Mouse (Mus musculus): Measurements from ENCODE around the gene Zfp595. TPM values are rescaled to one million over a fixed set of nuclear protein-coding genes. Genes with fewer than 3 reads are reported as not detected.
"Not testable (repeated sequence)": the region's sequence is repeated elsewhere in the genome, so short reads cannot be mapped to it uniquely, and the experiment has no call there.

The Zfp595 gene
- polyA plus RNA-seq (2014; fragmentation: Nextera tagmentation; extraction: Ambion mirVana): 2.1 TPM in 2 replicates

GRCm38 (mm10) chr13:67332019-67332724, at the start of gene Zfp595:
Zfp595 (minus strand) TSS chr13:67332570.
- DNase-seq (peak; percentile 89), ATAC-seq (ENCODE audit: low FRiP score, low TSS enrichment) (peak; percentile 90)
- Histone ChIP-seq H3K9me3 (ENCODE audit: control insufficient read depth, low read length) (no peaks in the 10 kb centered on the region; the same call in 1 of the 2 replicates), H3K4me3 (replicated peaks; ENCODE audit: low read depth, low read length) (peak within 1 kb of the TSS; percentile 52), H3K27me3 (ENCODE audit: control insufficient read depth, insufficient read depth, low read length) (no peaks in the 10 kb centered on the region), H3K27ac (replicated peaks; ENCODE audit: low read depth, low read length) (no peak within 1 kb of the TSS), H3K36me3 (ENCODE audit: control insufficient read depth, insufficient read depth, low read length) (no peaks in the 10 kb centered on the region), H3K9ac (replicated peaks; ENCODE audit: low read length) (peak within 1 kb of the TSS; percentile 54), H3K4me1 (ENCODE audit: control insufficient read depth, insufficient read depth, low read length) (no peaks in the 10 kb centered on the region; the same call in 1 of the 2 replicates), H3K4me2 (ENCODE audit: low read length) (peak within 1 kb of the TSS; percentile 70)
- 17% methylated on average over 17 of the region's 17 CpGs for WGBS

GRCm38 (mm10) chr13:67376255-67376654, 43.9 kb upstream of the Zfp595 start:
- ATAC-seq (ENCODE audit: low FRiP score, low TSS enrichment); H3K27me3 ChIP-seq (ENCODE audit: control insufficient read depth, insufficient read depth, low read length); H3K27ac ChIP-seq (replicated peaks; ENCODE audit: low read depth, low read length); H3K36me3 ChIP-seq (ENCODE audit: control insufficient read depth, insufficient read depth, low read length); DNase-seq; H3K9me3 ChIP-seq (ENCODE audit: control insufficient read depth, low read length); H3K4me1 ChIP-seq (ENCODE audit: control insufficient read depth, insufficient read depth, low read length); H3K9ac ChIP-seq (replicated peaks; ENCODE audit: low read length); H3K4me3 ChIP-seq (replicated peaks; ENCODE audit: low read depth, low read length); H3K4me2 ChIP-seq (ENCODE audit: low read length): not testable (repeated sequence)
- 73% methylated on average over 3 of the region's 3 CpGs for WGBS

GRCm38 (mm10) chr13:67375050-67375911, 42.9 kb upstream of the Zfp595 start, which contains the start of the genes Gm28041 and Zfp456:
Gm28041 (minus strand) TSS chr13:67375733.
Zfp456 (minus strand) TSS chr13:67375810.
- not testable (repeated sequence) for H3K9me3 ChIP-seq (ENCODE audit: control insufficient read depth, low read length); H3K36me3 ChIP-seq (ENCODE audit: control insufficient read depth, insufficient read depth, low read length); H3K4me1 ChIP-seq (ENCODE audit: control insufficient read depth, insufficient read depth, low read length); H3K27ac ChIP-seq (replicated peaks; ENCODE audit: low read depth, low read length); H3K27me3 ChIP-seq (ENCODE audit: control insufficient read depth, insufficient read depth, low read length); H3K9ac ChIP-seq (replicated peaks; ENCODE audit: low read length)
- WGBS: 25% methylated on average over 14 of the region's 15 CpGs
- peak; percentile 70 for ATAC-seq (ENCODE audit: low FRiP score, low TSS enrichment)
- H3K4me3 ChIP-seq (replicated peaks; ENCODE audit: low read depth, low read length): peak within 1 kb of the TSS; percentile 32
- peak; percentile 72 for DNase-seq
- peak within 1 kb of the TSS; percentile 54 for H3K4me2 ChIP-seq (ENCODE audit: low read length)

GRCm38 (mm10) chr13:67360131-67360744, 27.9 kb upstream of the Zfp595 start, which contains the start of the genes Gm28044 and Zfp953:
Gm28044 (minus strand) TSS chr13:67360536.
Zfp953 (minus strand) TSS chr13:67360605.
- H3K4me3 ChIP-seq (replicated peaks; ENCODE audit: low read depth, low read length): peak within 1 kb of the TSS; percentile 66
- H3K4me2 ChIP-seq (ENCODE audit: low read length): peak within 1 kb of the TSS; percentile 74
- H3K9ac ChIP-seq (replicated peaks; ENCODE audit: low read length): peak within 1 kb of the TSS; percentile 57
- H3K27ac ChIP-seq (replicated peaks; ENCODE audit: low read depth, low read length): no peak within 1 kb of the TSS
- ATAC-seq (ENCODE audit: low FRiP score, low TSS enrichment) (peak; percentile 94), DNase-seq (peak; percentile 96)
- H3K27me3 ChIP-seq (ENCODE audit: control insufficient read depth, insufficient read depth, low read length): no peaks in the 10 kb centered on the region
- under 1% methylated on average over 15 of the region's 15 CpGs for WGBS
- no peaks in the 10 kb centered on the region for H3K9me3 ChIP-seq (ENCODE audit: control insufficient read depth, low read length)
- no peaks in the 10 kb centered on the region for H3K4me1 ChIP-seq (ENCODE audit: control insufficient read depth, insufficient read depth, low read length)
- no peaks in the 10 kb centered on the region for H3K36me3 ChIP-seq (ENCODE audit: control insufficient read depth, insufficient read depth, low read length)

GRCm38 (mm10) chr13:67351854-67352253, 19.5 kb upstream of the Zfp595 start:
- no peak overlapping the region for H3K4me2 ChIP-seq (ENCODE audit: low read length)
- no peaks in the 10 kb centered on the region for H3K9me3 ChIP-seq (ENCODE audit: control insufficient read depth, low read length)
- DNase-seq (no peak), ATAC-seq (ENCODE audit: low FRiP score, low TSS enrichment) (no peak)
- no peaks in the 10 kb centered on the region for H3K4me1 ChIP-seq (ENCODE audit: control insufficient read depth, insufficient read depth, low read length)
- H3K36me3 ChIP-seq (ENCODE audit: control insufficient read depth, insufficient read depth, low read length): no peaks in the 10 kb centered on the region
- H3K27ac ChIP-seq (replicated peaks; ENCODE audit: low read depth, low read length): no peak overlapping the region
- H3K4me3 ChIP-seq (replicated peaks; ENCODE audit: low read depth, low read length): no peak overlapping the region
- H3K27me3 ChIP-seq (ENCODE audit: control insufficient read depth, insufficient read depth, low read length): no peaks in the 10 kb centered on the region
- H3K9ac ChIP-seq (replicated peaks; ENCODE audit: low read length): no peak overlapping the region

GRCm38 (mm10) chr13:67343422-67343821, 11.1 kb upstream of the Zfp595 start:
- Histone ChIP-seq H3K27ac (replicated peaks; ENCODE audit: low read depth, low read length) (no peak overlapping the region), H3K36me3 (ENCODE audit: control insufficient read depth, insufficient read depth, low read length) (no peaks in the 10 kb centered on the region), H3K4me1 (ENCODE audit: control insufficient read depth, insufficient read depth, low read length) (no peaks in the 10 kb centered on the region), H3K27me3 (ENCODE audit: control insufficient read depth, insufficient read depth, low read length) (no peaks in the 10 kb centered on the region), H3K4me3 (replicated peaks; ENCODE audit: low read depth, low read length) (no peak overlapping the region), H3K9ac (replicated peaks; ENCODE audit: low read length) (no peak overlapping the region), H3K4me2 (ENCODE audit: low read length) (no peak overlapping the region), H3K9me3 (ENCODE audit: control insufficient read depth, low read length) (no peaks in the 10 kb centered on the region)
- DNase-seq (no peak), ATAC-seq (ENCODE audit: low FRiP score, low TSS enrichment) (no peak)
- 86% methylated on average over 2 of the region's 2 CpGs for WGBS

GRCm38 (mm10) chr13:67332877-67333276, 507 bp upstream of the Zfp595 start:
- Histone ChIP-seq H3K9me3 (ENCODE audit: control insufficient read depth, low read length) (no peaks in the 10 kb centered on the region; the same call in 1 of the 2 replicates), H3K9ac (replicated peaks; ENCODE audit: low read length) (no peak overlapping the region; the same call in 1 of the 2 replicates), H3K4me1 (ENCODE audit: control insufficient read depth, insufficient read depth, low read length) (no peaks in the 10 kb centered on the region; the same call in 1 of the 2 replicates), H3K27me3 (ENCODE audit: control insufficient read depth, insufficient read depth, low read length) (no peaks in the 10 kb centered on the region), H3K4me2 (ENCODE audit: low read length) (peak overlapping the region; percentile 70), H3K36me3 (ENCODE audit: control insufficient read depth, insufficient read depth, low read length) (no peaks in the 10 kb centered on the region), H3K27ac (replicated peaks; ENCODE audit: low read depth, low read length) (no peak overlapping the region), H3K4me3 (replicated peaks; ENCODE audit: low read depth, low read length) (peak overlapping the region; percentile 52)
- 66% methylated on average over 1 of the region's 1 CpGs for whole genome bisulfite sequencing
- DNase-seq: no peak
- 0 out of 2 replicates have a peak, but pooled peaks have one; percentile 28 for ATAC-seq (ENCODE audit: low FRiP score, low TSS enrichment)

GRCm38 (mm10) chr13:67306718-67307117, 25.7 kb downstream of the Zfp595 start:
- ATAC-seq (ENCODE audit: low FRiP score, low TSS enrichment): peak; percentile 74; the same call in 1 of the 2 replicates
- H3K36me3 ChIP-seq (ENCODE audit: control insufficient read depth, insufficient read depth, low read length): no peaks in the 10 kb centered on the region
- H3K4me2 ChIP-seq (ENCODE audit: low read length): peak overlapping the region; percentile 89
- H3K9ac ChIP-seq (replicated peaks; ENCODE audit: low read length): peak overlapping the region; percentile 79
- peaks cover 6% of the 10 kb centered on the region; the same call in 1 of the 2 replicates for H3K4me1 ChIP-seq (ENCODE audit: control insufficient read depth, insufficient read depth, low read length)
- H3K27me3 ChIP-seq (ENCODE audit: control insufficient read depth, insufficient read depth, low read length): no peaks in the 10 kb centered on the region
- peak overlapping the region; percentile 33 for H3K27ac ChIP-seq (replicated peaks; ENCODE audit: low read depth, low read length)
- peaks cover 2% of the 10 kb centered on the region; the same call in 1 of the 2 replicates for H3K9me3 ChIP-seq (ENCODE audit: control insufficient read depth, low read length)
- peak overlapping the region; percentile 70 for H3K4me3 ChIP-seq (replicated peaks; ENCODE audit: low read depth, low read length)
- WGBS: 34% methylated on average over 5 of the region's 5 CpGs
- peak; percentile 51 for DNase-seq
